Mouse (Mus musculus) midbrain, embryonic 13.5 days (tissue): ENCODE data around the gene Adprhl1. TPM values are rescaled to one million over a fixed set of nuclear protein-coding genes. Genes with fewer than 3 reads are reported as not detected.
A peak's percentile ranks its signal among the peaks of the same experiment; 100 is the strongest.

Source experiments
- microRNA counts: library from miRNA; unstranded; fragments of <30 nt; microRNA quantifications from one replicate; lab custom pipeline; 2016
- microRNA-seq: library from miRNA; unstranded; fragments of <30 nt; microRNA quantifications from one replicate; pipeline ENCODE4, GENCODE M21; 2016
- polyA plus RNA-seq: library from polyadenylated mRNA; unstranded; fragments of >200 nt; fragmentation: Nextera tagmentation; extraction: Ambion mirVana; gene quantifications from 2 replicates; pipeline ENCODE4 v1.2.1, GENCODE M21; 2015

Adprhl1 gene
- polyA plus RNA-seq, 1 experiment from 2014 or later: 0.23 TPM

MicroRNAs within 50 kb of the gene (microRNA counts, 519-probe panel; counts per million panel counts)
- 110 counts per million, percentile 56 among the panel's probes with 10 or more counts for microRNA mmu-miR-1968 (lab: Ali Mortazavi, UCI)

Small RNA genes within 50 kb of the gene (microRNA-seq; reads per million reads assigned to microRNA genes)
- 25.6 reads per million, percentile 38 among the genes with 10 or more reads in this experiment for gene Mir1968

Other genes with a start within 250 kb of the Adprhl1 start
- gene F7, start 228.1 kb downstream of the Adprhl1 start, polyA plus RNA-seq: 0.17 TPM in 1 of 2 replicates, not detected in the other
- 0.35 and 0.42 TPM in 2 replicates for gene F10, start 216.9 kb downstream of the Adprhl1 start, polyA plus RNA-seq
- 1.00 and 1.2 TPM in 2 replicates for gene Proz, start 193.2 kb downstream of the Adprhl1 start, polyA plus RNA-seq
- gene Pcid2, start 148.7 kb downstream of the Adprhl1 start, polyA plus RNA-seq: 49.2 and 50.0 TPM in 2 replicates
- gene Cul4a, start 148.5 kb downstream of the Adprhl1 start, polyA plus RNA-seq: 69.6 and 76.1 TPM in 2 replicates
- 223 and 242 TPM in 2 replicates for gene Lamp1, start 95.0 kb downstream of the Adprhl1 start, polyA plus RNA-seq
- 15.0 and 17.9 TPM in 2 replicates for gene Grtp1, start 53.5 kb downstream of the Adprhl1 start, polyA plus RNA-seq
- 32.5 and 32.9 TPM in 2 replicates for gene Dcun1d2, start 34.0 kb upstream of the Adprhl1 start, polyA plus RNA-seq
- gene Tmco3, start 34.0 kb upstream of the Adprhl1 start, polyA plus RNA-seq: 43.1 and 46.9 TPM in 2 replicates
- gene Tfdp1, start 84.6 kb upstream of the Adprhl1 start, polyA plus RNA-seq: 111 and 115 TPM in 2 replicates
- gene Atp4b, start 142.7 kb upstream of the Adprhl1 start, polyA plus RNA-seq: not detected in 2 replicates
- 0.04 TPM in 1 of 2 replicates, not detected in the other for gene Grk1, start 150.9 kb upstream of the Adprhl1 start, polyA plus RNA-seq
- not detected in 2 replicates for gene Tmem255b, start 181.0 kb upstream of the Adprhl1 start, polyA plus RNA-seq
- gene Gas6, start 240.3 kb upstream of the Adprhl1 start, polyA plus RNA-seq: 13.8 and 15.9 TPM in 2 replicates